Mouse (Mus musculus) left cerebral cortex, postnatal 4 days (tissue): ENCODE results near the gene Prlhr. TPM values are rescaled to one million over a fixed set of nuclear protein-coding genes. Genes with fewer than 3 reads are reported as not detected.

Experiments used
- DNase-seq: peaks from one replicate; pipeline ENCODE4 v3.0.0-alpha.2; 2022
- intact Hi-C: fragments of 180-260 bp; cut with DNase I; formaldehyde crosslinking; loops from one replicate; pipeline ENCODE4 v1.15.1; 2025
- total RNA-seq, 2 experiments: library from RNA; stranded (reverse); gene quantifications; 2 replicates each; pipeline ENCODE4 v1.2.3; 2021

Gene Prlhr
- total RNA-seq, result under 1 TPM; 0.44 to 0.48 TPM

DNA sequence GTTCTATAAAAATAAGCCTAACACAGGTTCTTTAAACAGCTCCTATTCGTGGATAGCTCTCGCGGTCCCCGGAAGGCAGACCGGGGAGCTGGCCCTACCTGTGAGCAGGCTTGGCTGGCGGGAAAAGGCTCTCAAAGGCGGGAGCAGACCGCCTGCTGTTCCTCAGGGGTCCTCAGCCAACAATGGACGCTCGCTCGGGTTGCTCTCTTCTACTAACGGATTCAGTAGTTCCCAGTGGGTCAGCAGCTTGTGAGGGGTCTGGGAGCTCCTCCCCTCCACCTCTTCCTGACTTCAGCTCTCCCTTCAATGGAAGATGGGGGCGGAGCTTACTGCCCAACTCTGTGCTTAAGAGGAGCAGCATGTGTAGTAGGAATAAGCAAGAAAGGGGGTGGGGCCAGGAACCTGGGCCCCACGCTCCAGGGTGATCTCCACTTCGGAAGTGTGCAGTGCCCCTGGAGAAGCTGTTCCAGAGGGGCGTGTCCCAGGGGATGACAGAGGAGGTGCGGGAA, at the start of gene Prlhr:
Gene Prlhr, minus strand, starts transcription at position 51 of the 509 bp plus-strand sequence.
- no peak for DNase-seq
- intact Hi-C loops, result no loop called here

DNA sequence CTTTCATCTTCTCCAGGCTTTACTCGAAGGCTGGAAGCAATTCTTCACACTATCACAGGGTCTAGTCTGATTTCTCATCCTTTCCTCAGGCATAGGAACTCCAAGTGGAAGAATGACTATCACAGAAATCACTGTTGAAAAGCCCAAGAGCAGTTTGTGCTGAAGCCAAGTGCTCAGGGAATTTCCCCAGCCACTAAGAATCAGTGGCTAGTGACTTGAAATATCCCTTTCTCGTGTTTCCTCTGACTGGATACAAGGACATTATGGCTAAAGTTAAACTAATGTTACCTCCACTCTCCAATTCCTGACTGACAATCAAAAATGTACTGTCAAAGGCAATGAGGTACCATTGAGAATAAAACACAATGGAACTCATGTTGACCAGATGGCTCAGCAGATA, 47.0 kb upstream of the Prlhr start:
- intact Hi-C loops, result no loop called here
- no peak for DNase-seq

- intact Hi-C loops, result no loop called here
- peak; percentile 11 for DNase-seq
These were observed 45.3 kb upstream of the Prlhr start for GRCm38 (mm10) chr19:60513431-60513830.

GRCm38 (mm10) chr19:60500209-60500608, 32.1 kb upstream of the Prlhr start:
- intact Hi-C loops, result no loop called here
- DNase-seq, result no peak

DNA sequence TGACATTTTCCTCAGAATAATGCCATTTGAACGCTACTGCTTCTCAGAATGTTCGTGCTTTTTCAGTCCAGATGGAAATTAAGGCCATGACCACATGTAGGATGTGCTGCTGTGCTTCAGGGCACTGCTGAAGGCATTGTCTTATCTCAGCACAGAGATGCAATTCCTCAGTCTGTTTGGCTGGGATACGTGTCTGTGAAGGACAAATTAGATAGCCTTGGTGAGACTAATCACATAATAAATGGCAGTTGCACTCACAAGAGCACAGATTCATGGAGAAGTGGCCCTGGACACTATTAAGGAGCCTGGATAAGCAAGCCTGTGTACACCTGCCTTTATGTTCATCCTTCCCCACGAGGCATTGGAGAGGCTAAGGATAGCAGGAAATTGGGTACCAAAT, 29.1 kb upstream of the Prlhr start:
- intact Hi-C loops, result no loop called here
- DNase-seq, result no peak

DNA sequence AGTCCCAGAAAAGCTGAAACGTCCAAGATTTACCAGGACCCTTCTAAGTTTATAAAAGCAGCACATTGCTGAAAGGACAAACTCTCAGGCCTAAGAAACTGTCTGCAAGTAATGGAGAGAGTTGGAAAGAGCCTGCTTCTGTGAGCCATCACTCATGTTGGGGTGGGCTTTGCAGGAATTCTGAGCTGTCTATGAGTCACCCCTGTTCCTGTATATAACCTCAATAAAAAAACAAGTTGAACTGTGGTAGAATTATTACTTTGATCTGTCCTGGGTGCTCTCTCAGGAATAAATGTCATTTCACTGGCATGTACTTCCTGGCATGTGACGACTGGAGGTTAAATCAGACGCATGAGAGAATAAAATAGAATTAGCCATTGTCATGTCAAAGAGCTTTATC, 27.7 kb upstream of the Prlhr start:
- intact Hi-C loops, result no loop called here
- DNase-seq, result no peak

DNA sequence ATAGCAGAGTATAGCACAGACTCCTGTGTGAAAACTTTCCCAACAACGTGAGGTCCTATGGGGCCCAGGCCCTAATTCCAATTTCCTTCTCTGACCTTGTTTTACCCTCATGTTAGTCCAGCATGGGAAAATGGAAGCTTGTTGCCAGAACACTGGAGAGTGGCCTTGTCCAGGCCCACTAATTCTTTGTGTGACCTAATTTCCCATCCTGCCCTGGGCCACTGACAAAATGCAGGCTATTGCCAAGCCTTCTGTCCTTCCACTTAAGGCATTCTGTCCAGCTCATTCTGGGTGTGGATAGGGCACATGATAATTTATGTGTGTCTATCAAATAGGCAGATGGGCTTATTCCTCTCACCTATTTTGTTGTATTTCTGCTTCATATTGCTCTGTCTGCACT, 21.5 kb upstream of the Prlhr start:
- no peak for DNase-seq

DNA sequence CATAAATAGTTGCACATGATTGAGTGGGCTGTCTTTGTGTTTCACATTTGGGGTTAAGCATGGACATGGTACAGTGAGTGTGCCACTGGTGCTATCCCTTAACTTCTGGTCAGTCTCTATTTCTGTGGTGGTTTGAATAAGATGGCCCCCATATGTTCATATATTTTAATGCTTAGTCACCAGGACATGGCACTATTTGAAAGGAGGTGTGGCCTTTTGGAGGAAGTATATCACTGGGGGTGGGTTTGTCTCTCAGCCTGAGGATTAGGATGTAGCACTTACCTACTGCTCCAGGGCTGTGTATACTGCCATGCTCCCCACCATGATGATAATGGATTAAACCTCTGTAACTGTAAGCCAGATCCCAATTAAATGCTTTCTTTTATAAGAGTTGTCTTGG, 17.2 kb upstream of the Prlhr start:
- intact Hi-C loops, result no loop called here
- DNase-seq, result no peak

More for the DNA sequence above, 21.5 kb upstream of the Prlhr start:
- intact Hi-C loops, result no loop called here

- intact Hi-C loops, result no loop called here
- no peak for DNase-seq
These were observed 10.8 kb upstream of the Prlhr start for GRCm38 (mm10) chr19:60478859-60479258.

GRCm38 (mm10) chr19:60477788-60478187, 9.7 kb upstream of the Prlhr start:
- intact Hi-C loops, result no loop called here
- DNase-seq, result no peak

DNA sequence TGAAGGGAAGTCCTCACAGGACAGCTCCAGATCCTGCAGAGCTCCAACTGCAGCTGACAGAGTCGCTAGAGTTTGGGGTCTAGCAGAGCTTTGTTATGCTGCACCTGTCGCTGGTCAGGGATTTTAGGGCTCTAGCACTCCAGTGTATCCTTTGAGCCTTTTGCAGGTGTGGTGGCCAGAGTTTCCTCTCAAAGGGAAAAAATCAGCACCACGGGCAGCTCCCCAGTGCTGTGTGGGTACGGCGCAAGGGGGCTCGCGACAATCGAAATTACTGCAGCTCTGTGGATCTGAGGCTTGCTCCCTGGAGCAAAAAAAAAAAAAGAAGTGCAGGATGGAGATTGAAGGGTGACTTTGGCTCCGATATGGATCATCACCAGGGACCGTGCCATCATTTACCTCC, 742 bp upstream of the Prlhr start:
- intact Hi-C loops, result no loop called here
- DNase-seq, result peak; percentile 15

- intact Hi-C loops, result no loop called here
- no peak for DNase-seq
These were observed 506 bp downstream of the Prlhr start for GRCm38 (mm10) chr19:60467588-60468007.

GRCm38 (mm10) chr19:60466953-60467570, 1.0 kb downstream of the Prlhr start:
- intact Hi-C loops, result no loop called here
- peak; percentile 88 for DNase-seq

- intact Hi-C loops, result no loop called here
- no peak for DNase-seq
These were observed 2.4 kb downstream of the Prlhr start for GRCm38 (mm10) chr19:60465726-60466125.

GRCm38 (mm10) chr19:60463896-60464295, 4.2 kb downstream of the Prlhr start:
- intact Hi-C loops, result no loop called here

DNA sequence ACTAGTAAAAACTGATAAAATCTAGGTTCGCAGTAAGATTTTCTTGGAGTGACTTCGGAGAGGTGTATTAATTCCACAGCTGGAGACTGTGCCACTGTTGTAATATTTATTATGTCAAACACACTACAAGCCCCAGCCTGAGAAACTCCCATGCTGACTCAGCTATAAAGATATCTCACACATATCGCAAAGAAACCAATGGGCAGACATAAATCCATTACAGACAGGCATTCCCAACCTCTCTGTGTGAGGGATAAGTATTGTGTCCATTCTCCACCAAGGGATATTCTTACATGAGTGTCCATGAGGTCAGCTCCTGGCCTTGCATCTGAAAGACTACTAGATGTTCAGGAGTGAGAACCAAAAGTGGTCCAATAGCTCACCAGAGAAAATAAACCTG, 4.7 kb downstream of the Prlhr start:
- intact Hi-C loops, result no loop called here
- DNase-seq, result no peak

More at GRCm38 (mm10) chr19:60463896-60464295, 4.2 kb downstream of the Prlhr start:
- DNase-seq, result peak; percentile 93

DNA sequence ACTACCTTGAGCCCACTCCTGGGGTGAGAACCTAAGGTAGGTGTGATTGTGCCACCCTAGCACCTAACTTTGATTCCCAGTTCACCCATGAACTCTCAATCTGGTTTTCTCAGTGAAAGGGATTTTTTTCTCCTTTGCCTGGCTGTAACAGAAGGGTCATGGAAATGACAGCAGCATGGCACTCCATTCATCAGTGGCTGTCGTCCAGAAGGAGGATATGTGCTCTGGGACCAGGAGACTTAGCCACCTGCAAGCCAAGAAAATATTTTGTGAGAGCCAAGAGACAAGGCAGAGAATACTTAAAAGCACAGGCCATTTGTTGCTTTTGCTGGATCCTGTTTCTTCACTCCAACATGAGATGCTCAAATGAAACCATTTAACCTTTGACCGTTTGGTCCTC, 6.6 kb downstream of the Prlhr start:
- DNase-seq, result peak; percentile 41
- intact Hi-C loops, result no loop called here

DNA sequence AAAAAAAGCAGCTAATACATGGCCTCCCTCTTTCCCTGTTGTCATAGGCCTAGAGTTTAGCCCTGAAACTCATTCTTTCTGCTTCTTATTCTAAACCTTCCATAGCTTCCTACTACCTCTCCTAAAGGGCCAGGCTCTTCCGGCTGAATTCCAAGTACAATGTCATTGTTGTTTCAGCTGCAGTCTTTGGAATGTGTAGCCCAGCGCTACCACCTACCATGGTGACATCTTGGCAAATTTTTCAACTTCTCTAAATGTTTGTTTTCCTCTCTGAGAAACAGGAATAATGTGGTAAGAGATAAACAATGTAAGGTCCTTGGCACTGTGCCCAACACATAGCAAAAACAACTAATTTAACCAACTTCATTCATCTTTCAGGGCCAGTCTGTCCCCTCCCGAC, 8.4 kb downstream of the Prlhr start:
- DNase-seq, result no peak
- intact Hi-C loops, result no loop called here

- intact Hi-C loops, result no loop called here
These were observed 9.0 kb downstream of the Prlhr start for GRCm38 (mm10) chr19:60459071-60459470.

GRCm38 (mm10) chr19:60455791-60456190, 12.3 kb downstream of the Prlhr start:
- DNase-seq, result no peak
- intact Hi-C loops, result no loop called here

More at GRCm38 (mm10) chr19:60459071-60459470, 9.0 kb downstream of the Prlhr start:
- no peak for DNase-seq

- intact Hi-C loops, result no loop called here
- DNase-seq, result no peak
These were observed 27.6 kb downstream of the Prlhr start for GRCm38 (mm10) chr19:60440531-60440930.

DNA sequence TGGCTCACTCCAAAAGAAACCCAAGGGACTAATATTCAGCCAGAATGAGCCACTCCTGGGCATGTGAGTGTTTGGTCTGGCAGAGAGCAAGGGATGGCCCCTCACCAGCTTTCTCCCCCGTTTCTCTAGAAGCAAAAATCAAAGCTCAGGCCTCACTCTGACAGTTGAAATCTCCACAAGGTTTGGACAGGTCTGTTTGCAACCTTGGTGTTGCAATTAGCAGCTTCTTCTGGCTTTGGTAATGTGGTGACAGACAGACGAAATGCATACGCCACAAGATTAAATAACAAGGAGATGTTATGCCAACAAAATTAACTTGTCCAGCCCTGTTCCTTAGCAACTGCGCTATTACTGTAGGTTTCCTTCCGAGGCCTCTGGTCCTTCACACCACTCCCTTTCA, 28.0 kb downstream of the Prlhr start:
- DNase-seq, result no peak
- intact Hi-C loops, result no loop called here
